Mouse (Mus musculus) granulocyte monocyte progenitor cell, adult 5-6 weeks (primary cell): ENCODE results near the gene Myo18b. TPM values are rescaled to one million over a fixed set of nuclear protein-coding genes. Genes with fewer than 3 reads are reported as not detected.
A peak's percentile ranks its signal among the peaks of the same experiment; 100 is the strongest.

ENCODE experiments used
- ATAC-seq: replicated peaks from 2 replicates; pipeline ENCODE4 v1.8.0; 2016; ENCODE audit warnings: mild to moderate bottlenecking, moderate TSS enrichment, inconsistent platforms; ENCODE audit not compliant: poor library complexity, severe bottlenecking
- total RNA-seq, 2 experiments: library from RNA; stranded (forward) in 1 of 2; stranded (reverse) in 1 of 2; fragments of 200-712, 200-1000 nt in 1 of 2; fragments of >200 nt in 1 of 2; fragmentation: Nextera tagmentation in 1 of 2; gene quantifications; 2 replicates each; pipeline ENCODE4 v1.2.3; 2014 to 2017

The Myo18b gene
- total RNA-seq, 2 experiments from 2014 or later = 0.06 to 1.9 TPM

DNA sequence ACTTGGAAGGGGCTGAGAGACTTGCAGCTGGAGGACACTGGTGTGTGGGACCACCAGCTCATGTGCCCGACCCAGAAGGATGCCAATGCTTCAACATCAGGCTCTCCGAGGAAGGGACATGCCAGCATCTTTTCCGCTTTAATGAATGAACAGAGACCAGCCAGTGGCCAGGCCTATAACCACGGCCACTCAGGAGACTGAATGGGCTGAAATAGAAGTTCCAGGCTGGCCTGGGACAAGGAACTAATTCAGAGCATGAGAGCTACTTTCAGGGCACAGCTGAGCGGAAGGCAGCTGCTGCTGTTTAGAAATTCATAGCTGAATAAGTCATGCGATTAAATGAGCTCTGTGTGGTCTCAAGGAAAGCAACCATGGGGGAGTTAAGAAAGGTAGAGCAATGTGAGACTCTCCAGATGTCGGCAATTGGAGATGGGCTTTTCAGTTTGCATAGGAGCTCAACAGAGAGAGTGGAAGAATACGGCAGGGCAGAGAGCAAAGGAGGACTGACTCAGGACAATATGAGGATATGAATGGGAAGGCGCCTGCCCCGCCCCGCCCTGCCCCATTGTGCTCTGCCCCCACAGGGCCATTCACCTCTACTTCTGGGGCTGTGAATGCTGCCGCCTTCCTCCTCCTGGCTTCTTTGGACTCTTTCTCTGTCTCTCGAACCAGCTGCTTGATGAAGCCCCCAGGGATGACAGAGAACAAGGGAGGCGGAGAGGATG is 18.6 kb downstream of the Myo18b start:
- no peak for ATAC-seq

DNA sequence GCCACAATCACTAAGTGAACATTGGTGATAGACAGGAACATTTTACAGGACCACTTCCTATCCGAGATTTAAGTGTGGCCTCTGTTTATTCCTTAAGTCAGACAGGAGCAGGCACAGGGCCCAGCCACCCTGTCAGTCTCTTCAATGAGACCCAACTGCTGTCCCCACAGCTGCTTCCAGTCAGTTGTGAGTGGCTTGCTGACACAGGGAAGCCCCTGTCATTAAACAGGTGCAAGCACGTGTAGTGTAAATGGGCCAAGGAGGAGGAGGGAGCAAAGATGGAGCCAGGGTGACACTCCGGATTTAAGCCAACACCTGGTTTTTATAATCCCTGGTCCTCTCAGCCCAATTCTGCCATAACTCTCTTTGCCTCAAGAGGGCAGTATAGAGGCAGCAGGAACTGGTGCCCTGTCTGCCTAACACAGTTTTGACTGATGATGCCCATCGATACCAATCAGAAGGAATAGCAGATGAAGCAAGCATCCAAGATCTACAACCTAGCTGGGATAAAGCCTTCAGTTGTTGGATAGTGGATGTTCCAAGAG is 19.2 kb downstream of the Myo18b start:
- peak; percentile 61; the same call in 1 of the 2 replicates for ATAC-seq

DNA sequence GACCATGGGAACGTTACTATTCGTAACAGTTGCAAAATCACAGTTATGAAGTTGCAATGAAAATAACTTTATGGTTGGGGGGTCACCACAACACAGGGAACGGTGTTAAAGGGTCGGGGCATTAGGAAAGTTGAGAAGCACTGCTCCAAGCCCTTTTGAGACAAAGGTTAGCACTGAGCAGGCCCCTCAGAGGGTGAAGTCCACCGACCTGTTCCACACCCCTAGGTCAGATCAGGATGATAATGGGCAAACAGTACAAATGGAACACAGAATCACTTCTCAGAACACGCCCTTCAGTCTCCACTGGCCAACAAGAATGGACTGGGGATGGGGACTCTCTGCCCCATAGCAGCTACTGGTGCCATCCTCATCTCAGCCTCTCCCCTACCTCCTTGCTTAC is 23.2 kb downstream of the Myo18b start:
- ATAC-seq = 0 out of 2 replicates have a peak, but pooled peaks have one; percentile 1

DNA sequence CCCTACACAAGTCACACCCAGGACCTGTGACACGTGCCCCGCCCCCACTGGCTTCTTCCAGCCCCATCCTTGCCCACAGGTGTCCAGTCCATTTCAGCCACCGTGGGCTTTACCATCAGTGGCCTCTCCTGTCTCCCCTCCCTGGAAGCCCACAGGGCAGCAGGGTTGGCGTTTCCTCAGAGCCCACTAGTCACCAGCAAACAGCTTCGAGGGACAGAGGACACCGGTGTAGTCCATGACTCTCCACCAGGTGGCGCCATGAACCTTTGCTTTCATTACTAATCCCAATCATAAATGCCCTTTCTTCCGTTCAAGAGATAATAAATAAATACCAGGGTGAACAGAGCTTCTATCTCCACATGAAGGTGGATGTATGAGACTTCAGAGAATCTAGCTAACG is 25.4 kb downstream of the Myo18b start:
- no peak; the same call in 1 of the 2 replicates for ATAC-seq

DNA sequence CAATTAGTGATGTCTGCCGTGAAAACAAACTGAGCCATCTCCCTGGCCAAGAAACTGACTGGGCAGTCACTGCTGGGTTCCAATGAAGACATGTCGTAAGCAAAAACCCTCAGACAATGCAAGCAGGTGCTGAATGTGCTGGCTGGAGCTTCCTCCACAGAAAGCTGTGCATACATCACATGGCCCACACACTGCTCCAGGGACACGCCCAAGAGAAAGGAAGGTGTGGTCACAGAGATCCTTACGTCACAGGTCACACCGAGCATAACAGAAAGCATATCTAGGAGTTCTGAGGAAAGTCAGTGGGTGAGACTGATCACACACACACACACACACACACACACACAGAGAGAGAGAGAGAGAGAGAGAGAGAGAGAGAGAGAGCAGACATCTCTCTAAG is 27.5 kb downstream of the Myo18b start:
- peak; percentile 51 for ATAC-seq

DNA sequence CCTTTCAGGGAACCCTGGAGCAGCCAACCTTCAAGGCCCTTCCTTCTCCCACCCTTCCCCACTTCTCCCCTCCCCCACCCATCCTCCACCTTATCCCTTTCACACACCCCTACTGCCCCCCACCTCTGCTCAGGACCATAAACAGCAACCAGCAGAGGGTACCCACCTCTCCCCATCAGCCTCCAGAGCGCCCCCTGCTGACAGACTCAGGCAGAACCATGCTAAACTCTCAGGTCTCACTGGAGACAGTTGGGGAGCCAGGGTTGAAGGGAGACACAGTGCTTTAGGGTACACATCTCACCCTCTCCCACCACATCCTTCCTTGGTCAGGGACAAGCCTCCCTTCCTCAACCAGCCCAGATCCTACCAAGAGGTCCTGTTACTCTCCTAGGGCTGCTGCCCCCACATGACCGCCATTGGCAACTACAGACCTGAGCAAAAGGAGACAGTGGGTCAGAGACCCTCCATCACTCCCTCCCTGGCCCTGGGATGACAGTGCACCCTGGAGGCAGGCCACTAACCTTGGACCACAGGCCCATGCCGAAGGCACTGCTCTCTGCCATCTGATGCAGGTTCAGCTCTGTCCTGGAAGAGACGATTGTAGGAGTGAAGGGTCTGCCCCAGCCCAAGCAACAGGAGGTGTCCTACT is 31.3 kb downstream of the Myo18b start:
- ATAC-seq = no peak

DNA sequence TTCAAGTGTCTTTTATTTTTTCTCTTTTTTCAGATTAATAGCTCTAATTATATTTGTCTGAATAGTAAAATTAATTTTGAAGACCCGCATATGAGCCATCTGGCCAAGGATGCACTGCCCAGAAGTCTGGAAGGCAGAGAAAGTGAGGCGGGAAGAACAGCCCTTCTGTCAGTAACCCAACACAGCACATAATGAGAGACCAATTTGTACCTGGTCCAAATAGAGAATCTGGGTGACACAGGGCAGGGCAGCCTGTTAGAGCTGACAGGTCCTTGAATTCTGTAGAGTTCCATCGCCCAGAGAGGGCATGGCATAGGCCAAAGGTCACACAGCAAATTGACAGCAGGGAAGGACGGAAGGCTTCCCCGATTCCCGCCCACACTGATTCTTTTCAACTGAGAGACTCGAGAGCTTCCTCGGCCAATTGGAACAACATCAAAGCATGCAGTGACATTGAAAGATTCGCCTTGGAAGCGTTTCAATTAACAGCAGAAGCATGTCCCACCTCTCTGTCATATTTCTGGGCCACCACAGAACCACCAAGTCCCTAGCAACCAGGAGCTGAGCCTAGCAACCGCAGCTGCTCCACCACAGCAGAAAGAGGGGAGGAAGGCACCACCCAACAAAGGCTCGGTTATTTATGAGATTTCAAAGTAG is 36.7 kb downstream of the Myo18b start:
- no peak for ATAC-seq

DNA sequence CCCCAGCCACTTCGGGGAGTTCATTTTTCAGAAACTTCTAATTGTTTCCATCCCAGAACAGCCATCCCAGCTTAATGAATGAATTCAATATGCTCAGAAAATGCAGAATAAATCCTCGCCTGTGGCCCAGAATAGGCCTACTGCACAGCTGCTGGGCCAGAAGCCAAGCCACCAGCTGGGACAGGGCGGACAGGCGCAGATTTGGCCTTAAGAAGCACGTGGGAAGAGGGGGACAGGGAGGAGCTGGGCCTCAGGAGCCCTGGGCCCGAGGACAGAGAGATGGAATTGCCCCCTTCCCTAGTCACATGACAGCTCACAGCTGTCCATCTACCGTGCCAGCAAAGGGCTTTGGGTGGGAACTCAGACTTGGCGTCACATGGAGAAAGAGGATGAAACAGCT is 43.0 kb downstream of the Myo18b start:
- ATAC-seq = no peak

DNA sequence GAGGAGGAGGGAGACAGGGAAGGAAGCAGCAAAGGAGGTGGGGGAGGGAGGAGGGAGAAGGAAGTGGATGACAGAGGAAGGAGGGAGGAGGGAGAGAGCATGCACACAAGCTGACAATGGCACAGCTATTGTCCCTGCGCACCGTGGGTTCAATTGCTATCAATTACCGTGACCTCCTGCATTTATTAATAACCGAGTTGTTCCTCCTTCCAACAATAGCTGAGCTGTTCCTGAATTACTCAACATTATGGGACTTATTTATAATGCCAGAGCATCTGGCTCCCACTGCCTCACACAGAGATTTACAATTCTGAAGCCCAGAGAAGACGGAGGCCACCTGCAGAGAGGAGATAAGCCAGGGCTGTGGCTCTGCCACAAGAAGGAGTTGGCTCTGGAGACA is 44.8 kb downstream of the Myo18b start:
- ATAC-seq = no peak

DNA sequence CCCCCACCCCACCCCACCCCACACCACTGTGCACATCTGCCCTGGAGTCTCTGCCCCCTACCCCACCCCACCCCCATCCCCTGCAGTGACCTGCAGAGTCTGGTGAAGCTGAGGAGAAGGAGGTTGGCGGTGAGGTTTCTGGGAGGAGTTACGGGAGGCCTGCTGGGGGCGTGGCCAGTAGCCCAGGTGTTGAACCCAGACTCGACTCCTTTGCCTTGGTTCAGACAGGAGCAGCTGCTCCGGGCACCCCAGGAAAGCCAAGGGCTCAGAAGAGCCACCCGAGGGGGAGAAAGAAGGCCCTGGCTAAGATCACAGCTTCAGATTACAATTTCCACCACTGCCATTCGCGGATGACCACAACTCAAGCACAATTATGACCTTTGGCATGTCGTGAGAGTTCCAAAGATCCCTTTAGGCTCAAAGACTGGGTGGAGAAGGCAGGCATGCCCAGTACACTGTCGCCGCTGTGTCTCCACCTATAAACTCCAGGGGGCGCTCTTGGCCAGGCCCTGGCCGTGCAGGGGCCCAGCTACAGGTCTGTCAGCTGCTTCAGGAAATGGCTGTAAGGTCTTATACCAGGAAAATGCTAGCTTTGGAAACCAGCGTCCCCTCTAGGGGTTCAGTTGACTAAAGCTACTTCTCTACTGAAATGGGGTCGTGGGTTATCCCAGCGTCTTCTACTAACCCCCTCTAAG is 47.4 kb downstream of the Myo18b start:
- ATAC-seq = peak; percentile 59; the same call in 1 of the 2 replicates

DNA sequence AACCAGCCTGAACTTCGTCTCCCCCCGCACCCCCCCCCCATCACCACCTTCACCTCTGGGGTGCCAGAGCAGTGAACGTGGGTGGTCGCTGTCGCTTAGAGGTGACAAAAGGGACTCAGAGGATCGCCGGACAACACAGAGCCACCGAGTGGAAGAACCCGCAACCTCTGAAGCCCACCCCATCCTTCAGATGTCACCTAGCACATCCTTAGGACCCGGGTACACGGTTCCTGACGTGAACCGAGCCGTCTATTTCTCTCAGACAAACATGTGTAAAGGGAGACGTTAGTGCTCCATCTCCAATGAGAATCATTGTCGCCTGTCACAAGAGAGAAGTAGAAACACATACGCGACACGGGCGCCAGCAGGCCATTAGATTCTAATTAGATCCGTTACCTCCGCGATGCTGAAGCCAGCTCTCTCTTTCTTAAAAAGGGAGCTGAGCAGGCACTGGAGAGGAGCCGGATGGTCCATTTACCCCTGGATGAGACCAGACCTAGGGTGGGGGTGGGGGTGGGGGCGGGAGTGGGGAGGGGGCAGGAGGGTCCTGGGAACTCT is 48.1 kb downstream of the Myo18b start:
- no peak for ATAC-seq

DNA sequence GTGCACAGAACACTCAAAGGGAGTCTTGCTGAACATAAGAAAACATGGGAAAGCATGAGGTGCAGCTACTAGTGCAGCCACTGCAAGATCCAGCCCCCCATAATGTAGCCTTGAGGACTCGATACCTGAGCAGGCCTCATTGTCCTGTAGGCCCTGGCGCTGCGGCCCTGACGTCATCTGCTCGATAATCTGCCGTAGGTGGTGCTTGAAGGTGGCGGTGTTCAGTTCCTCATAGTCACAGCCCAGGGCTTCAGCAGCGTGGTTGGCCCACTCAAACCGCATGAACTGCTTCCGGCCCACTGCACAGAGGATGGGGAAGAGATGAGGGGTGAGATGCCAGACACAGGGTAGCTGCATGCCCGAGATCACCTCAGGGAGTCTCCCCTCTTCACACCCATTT is 50.0 kb downstream of the Myo18b start:
- ATAC-seq = no peak

DNA sequence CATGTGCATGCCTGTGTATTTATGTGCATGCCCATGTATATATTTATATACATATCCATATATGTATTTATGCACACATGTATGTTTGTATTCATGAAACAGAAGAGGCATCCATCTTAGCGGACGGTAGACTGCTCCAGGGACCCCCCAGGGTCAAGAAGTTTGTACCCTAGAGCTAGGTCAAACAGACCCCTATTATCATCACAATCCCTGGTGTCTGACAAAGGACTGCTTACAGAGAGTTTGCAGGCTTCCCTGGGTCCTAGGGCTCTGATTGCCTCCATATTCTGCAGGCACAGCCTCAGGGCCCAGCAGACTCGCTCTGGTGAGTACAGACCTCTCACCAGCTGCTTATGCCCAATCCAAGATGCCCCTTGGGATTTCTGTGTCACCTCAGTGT is 51.7 kb downstream of the Myo18b start:
- no peak for ATAC-seq

DNA sequence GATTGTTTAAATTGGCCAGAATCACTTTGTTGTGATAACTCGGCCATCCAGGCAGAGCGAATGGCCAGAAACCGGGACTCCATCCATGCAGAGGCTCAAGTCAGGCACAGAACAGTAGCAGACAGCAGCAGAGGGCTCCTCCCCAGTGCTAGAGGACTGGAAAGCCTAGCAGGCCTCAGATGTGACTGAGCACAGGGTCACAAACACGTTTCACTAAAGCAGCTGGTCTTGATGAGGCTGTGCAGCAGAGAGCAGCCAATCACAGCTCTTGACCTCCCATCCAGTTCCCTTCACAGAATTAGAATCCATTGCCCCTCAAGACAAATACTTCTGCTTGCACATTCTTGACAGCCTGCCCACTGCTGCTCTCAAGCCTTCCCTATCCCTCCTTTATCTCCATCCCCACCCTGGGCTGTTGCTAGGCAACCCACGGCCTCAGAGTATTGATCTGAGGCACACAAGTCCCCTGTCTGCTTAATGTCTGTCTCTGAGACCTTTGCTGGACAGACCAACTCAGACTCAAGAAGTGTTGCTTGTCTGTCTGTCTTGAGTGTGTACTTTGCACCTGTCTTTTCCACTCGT is 52.4 kb downstream of the Myo18b start:
- ATAC-seq = no peak

DNA sequence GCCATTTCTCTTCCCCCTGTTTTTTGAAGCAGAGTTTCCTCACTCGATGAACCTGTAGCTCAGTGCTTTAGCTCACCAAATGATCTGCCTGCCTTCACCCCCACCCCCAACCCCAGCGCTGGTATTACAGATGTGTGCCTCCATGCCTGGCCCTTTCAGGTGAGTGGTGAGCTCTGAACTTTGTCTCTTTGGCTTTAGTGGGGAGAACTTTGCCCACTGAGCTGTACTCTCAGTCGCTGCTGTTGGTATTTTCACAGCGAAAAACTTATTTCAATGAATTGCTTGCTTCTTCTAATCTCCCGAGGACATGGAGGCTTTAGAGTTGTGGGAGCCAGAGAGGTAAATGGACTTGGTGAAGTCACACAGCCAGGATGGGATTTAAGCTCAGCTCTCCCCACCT is 53.5 kb downstream of the Myo18b start:
- ATAC-seq = no peak

DNA sequence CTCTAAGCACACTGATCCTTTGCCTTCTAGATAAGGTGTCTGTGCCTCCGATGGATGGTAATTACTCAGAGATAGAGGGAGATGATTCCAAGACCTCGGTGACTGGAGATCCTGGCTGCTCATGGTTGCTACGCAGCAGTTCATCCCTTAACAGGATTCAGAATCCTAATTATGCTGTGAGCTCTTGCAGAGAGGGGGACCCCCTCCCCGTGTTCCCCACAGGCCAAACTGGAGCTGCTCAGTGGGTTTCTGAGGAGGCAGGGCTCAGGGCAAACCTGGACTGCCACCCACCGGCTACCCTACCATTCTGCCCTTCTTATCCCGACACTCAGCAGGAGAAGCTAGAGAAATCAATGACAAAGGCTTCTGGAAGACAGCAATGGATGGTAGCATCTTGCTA is 54.3 kb downstream of the Myo18b start:
- no peak for ATAC-seq

DNA sequence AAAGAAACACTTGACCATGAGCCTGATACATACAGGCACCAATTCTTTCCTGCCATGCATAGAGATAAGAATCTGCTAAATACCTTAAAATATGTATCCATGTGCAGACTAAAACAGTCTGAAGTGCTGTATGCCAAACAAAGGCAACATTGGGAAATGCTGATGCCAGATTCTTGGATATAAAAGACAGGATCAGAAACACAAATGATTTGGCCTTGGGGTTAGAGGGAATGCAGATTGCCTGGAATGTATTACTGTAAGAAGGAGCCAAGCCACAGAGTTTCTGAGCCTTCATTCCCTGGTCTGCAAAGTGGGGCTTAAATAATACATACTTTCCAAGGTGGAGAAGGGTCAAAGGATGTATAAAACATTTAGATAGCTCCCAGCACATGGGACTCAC is 61.3 kb downstream of the Myo18b start:
- ATAC-seq = no peak

DNA sequence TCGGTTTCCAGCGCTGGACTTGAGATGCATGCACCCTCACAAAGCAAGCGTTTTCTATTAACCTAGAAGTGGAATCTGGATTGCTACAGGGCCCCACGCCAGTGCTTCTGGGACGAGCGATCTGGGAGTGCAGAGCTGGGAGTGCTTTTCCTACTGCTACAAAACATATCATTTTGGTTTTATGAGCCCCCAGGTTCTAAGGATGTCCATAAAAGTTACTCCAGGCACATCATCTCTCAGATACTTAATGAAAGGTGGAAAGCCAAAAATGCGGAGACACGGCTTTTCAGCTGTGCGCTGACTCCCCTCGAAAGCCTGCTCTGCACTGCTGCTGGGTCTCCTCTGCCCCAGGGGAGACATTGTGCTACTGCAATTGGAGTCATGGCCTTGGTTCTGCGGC is 62.3 kb downstream of the Myo18b start:
- no peak for ATAC-seq

DNA sequence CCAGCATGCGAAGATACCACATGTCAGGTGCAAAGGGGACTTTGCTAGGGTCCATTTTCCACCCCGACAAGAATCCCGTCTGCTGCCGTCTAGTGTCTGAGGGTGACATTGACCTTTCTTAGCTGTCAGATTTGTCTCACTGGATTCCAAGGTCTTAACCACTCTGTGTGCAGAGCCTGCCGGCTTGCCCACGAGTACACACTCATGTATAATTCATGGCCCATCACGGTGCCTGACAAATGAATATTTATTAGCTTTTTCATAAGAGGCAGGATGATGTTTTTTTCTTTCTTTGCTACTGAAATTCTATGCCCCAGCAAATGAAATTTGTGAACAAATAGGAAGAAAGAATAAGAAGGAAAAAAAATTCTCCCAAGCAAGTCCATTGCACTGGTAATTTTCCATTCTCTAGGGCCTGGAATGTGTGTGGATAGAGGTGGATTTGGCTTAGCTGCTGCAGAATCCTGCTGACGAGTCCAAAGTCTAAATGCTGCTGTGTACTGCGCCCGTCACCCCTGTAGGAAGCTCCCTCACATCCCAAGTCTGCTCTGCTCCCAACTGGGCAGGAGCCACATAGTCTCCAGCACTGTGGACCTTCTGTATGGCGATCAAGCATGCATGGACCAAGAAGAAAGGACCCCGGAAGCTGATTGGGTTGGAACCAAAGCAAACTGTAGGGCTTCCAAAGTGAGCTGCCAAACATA is 70.9 kb downstream of the Myo18b start:
- no peak for ATAC-seq
